Mouse (Mus musculus): Measurements from ENCODE around the gene Pgam2. TPM values are rescaled to one million over a fixed set of nuclear protein-coding genes. Genes with fewer than 3 reads are reported as not detected.
"Not testable (repeated sequence)": the region's sequence is repeated elsewhere in the genome, so short reads cannot be mapped to it uniquely, and the experiment has no call there.

The Pgam2 gene
- polyA plus RNA-seq, 1 experiment, result 1.1 TPM

DNA sequence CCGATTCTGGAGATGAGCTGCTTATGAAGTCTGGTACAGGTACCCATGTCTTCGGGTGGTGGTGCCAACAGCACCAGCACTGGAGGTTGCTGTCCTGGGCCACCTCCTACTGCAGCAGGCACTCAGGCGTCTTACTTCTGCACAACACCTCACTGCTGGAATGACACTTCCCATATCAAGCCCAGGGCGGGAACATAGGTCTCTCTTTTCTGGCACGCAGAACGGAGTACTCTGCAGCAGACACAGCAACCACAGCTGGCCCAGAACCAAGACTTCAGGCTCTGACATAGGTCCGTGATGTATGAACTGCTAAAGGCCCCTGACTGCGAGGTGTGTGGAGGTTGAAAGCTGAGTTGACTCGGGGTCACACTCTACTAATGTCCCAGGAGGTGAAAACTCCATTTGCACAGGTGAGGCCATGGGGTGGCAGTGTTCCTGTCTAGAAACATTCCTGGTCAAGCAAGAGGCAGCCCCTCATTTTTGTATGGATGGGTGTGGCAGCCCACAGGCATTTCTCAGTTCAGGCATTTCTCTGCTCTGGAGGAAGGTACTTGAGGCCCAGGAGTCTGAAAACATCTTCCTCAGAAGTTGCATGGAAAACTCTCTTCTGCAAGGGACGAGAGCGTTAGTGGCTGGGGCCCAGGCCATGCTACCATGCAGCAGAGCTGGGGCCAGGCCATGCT lies 25.1 kb upstream of the Pgam2 start:
- TF ChIP-seq CTCF (IDR thresholded peaks at IDR 0.05; ENCODE audit: borderline replicate concordance, insufficient read depth, low read depth, low read length), result no peak
- TF ChIP-seq POLR2A (IDR thresholded peaks at IDR 0.05; ENCODE audit: borderline replicate concordance, insufficient read depth, low read length), result no peak
- Histone ChIP-seq H3K27me3 (ENCODE audit: control insufficient read depth, insufficient read depth, low read length) (no peaks in the 10 kb centered on the region), H3K4me1 (ENCODE audit: control insufficient read depth, insufficient read depth, low read length) (no peaks in the 10 kb centered on the region; the same call in 1 of the 2 replicates), H3K4me3 (replicated peaks; ENCODE audit: insufficient read depth, low read depth, low read length) (no peak overlapping the region), H3K27ac (ENCODE audit: insufficient read depth, low read length) (no peak overlapping the region)
- WGBS, result 88% methylated on average over 11 of the region's 11 CpGs
- no peak for DNase-seq

DNA sequence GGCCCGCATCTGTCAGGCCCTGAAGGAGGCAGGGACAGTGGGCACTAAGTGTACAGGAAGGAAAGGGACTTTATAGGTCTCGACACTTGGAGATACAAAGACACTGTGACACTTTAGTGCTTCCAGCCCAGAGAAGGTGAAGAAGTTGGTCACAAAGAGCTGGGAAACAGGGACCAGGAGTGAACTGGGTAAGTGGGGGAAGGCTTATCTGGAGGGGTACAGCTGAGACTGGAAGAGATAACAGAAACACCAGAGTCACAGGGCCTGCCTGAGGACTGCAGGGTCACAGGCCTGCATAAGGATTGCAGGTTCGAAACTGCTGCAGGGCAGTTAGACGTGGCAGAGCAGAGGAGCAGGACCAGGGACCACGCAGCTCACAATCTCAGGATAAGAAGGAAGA lies 24.4 kb upstream of the Pgam2 start:
- Histone ChIP-seq H3K27me3 (ENCODE audit: control insufficient read depth, insufficient read depth, low read length) (no peaks in the 10 kb centered on the region), H3K4me1 (ENCODE audit: control insufficient read depth, insufficient read depth, low read length) (no peaks in the 10 kb centered on the region; the same call in 1 of the 2 replicates), H3K27ac (ENCODE audit: insufficient read depth, low read length) (no peak overlapping the region), H3K4me3 (replicated peaks; ENCODE audit: insufficient read depth, low read depth, low read length) (no peak overlapping the region)
- 82% methylated on average over 5 of the region's 5 CpGs for WGBS
- no peak for TF ChIP-seq CTCF (IDR thresholded peaks at IDR 0.05; ENCODE audit: borderline replicate concordance, insufficient read depth, low read depth, low read length)
- no peak for TF ChIP-seq POLR2A (IDR thresholded peaks at IDR 0.05; ENCODE audit: borderline replicate concordance, insufficient read depth, low read length)
- DNase-seq, result no peak

DNA sequence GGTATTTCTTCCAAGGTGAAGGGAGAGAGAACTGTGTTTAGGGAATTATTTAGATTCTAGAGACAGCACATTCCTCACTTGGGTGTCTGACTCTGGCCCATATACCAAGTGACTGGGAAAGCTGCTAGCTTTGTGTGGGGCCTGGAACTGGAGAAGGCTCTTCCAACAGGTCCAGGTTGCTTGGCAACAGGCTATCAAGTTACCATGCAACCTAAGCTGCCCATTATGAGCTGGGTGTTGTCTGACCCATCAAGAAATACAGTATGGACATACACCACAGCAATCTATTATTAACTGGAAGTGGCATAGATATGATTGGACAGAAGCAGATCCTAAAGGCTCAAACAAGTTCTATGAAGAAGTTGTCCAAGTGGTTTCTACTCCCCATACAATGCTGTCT lies 21.9 kb upstream of the Pgam2 start:
- DNase-seq, result no peak
- TF ChIP-seq POLR2A (IDR thresholded peaks at IDR 0.05; ENCODE audit: borderline replicate concordance, insufficient read depth, low read length) (no peak), CTCF (IDR thresholded peaks at IDR 0.05; ENCODE audit: borderline replicate concordance, insufficient read depth, low read depth, low read length) (no peak)
- H3K4me1 ChIP-seq (ENCODE audit: control insufficient read depth, insufficient read depth, low read length), result no peaks in the 10 kb centered on the region; the same call in 1 of the 2 replicates
- no peaks in the 10 kb centered on the region for H3K27me3 ChIP-seq (ENCODE audit: control insufficient read depth, insufficient read depth, low read length)
- no peak overlapping the region for H3K4me3 ChIP-seq (replicated peaks; ENCODE audit: insufficient read depth, low read depth, low read length)
- H3K27ac ChIP-seq (ENCODE audit: insufficient read depth, low read length), result no peak overlapping the region

DNA sequence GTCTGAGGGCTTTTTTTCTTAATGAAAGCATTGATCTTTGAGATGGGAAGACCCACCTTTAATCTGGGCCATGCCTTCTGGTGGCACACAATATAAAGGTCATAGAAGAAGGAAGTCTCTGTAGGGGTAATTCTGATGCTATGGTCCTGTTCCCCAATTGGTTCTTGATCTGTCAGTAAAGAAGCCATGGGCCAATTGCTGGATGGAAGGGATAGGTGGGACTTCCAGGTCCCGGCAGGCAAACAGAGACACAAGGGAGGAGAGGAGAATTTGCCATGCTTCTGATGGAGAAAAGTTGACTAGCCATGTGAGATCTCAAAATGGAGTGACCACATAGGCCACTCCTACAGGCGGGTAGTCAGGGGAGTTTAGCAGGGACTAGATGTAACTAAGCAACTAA lies 15.7 kb upstream of the Pgam2 start:
- no peaks in the 10 kb centered on the region for H3K4me1 ChIP-seq (ENCODE audit: control insufficient read depth, insufficient read depth, low read length)
- H3K4me3 ChIP-seq (replicated peaks; ENCODE audit: insufficient read depth, low read depth, low read length), result no peak overlapping the region
- H3K27ac ChIP-seq (ENCODE audit: insufficient read depth, low read length), result no peak overlapping the region
- 68% methylated on average over 2 of the region's 2 CpGs for WGBS
- TF ChIP-seq POLR2A (IDR thresholded peaks at IDR 0.05; ENCODE audit: borderline replicate concordance, insufficient read depth, low read length), result no peak
- no peak for TF ChIP-seq CTCF (IDR thresholded peaks at IDR 0.05; ENCODE audit: borderline replicate concordance, insufficient read depth, low read depth, low read length)
- no peak for DNase-seq
- H3K27me3 ChIP-seq (ENCODE audit: control insufficient read depth, insufficient read depth, low read length), result no peaks in the 10 kb centered on the region

DNA sequence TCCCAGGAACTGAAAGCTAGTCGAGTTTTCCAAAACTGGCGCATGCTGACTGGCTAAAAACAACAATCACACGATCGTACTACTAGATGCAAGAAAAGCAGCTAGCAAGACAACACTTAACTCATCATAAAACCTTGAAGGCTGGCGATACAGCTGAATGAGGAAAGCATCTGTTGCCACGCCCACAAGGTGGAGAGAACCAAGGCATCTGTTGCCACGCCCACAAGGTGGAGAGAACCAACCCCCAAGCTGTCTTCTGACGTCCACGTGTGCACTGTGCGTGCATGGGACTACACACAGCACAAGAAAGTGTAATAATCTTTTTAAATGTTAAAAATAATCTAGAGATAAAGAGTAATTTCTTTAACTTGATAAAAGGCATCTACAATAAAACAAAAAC lies 9.8 kb upstream of the Pgam2 start:
- Histone ChIP-seq H3K27me3 (ENCODE audit: control insufficient read depth, insufficient read depth, low read length) (no peaks in the 10 kb centered on the region; the same call in 1 of the 2 replicates), H3K4me3 (replicated peaks; ENCODE audit: insufficient read depth, low read depth, low read length) (no peak overlapping the region), H3K4me1 (ENCODE audit: control insufficient read depth, insufficient read depth, low read length) (no peaks in the 10 kb centered on the region), H3K27ac (ENCODE audit: insufficient read depth, low read length) (no peak overlapping the region)
- no peak for DNase-seq
- TF ChIP-seq CTCF (IDR thresholded peaks at IDR 0.05; ENCODE audit: borderline replicate concordance, insufficient read depth, low read depth, low read length) (no peak), POLR2A (IDR thresholded peaks at IDR 0.05; ENCODE audit: borderline replicate concordance, insufficient read depth, low read length) (no peak)
- 73% methylated on average over 10 of the region's 10 CpGs for WGBS

DNA sequence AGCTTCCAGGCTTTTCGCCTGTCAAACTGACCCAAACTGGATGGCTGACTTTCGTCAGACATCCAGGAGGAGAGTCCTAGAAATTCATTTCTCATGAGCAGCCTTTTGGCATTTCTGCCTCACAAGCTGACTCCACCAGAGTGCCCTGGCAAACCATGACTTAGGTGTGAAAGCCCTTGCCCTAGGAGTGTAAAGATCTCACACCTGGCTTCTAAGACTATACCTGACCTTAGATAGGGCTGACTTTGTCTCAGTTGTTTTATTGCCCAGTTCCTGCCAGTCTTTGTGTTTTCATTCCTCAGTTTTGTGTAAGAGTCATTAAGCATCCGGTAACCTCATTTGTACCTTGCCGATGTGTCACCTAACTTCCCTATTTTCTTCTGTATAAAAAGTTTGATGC lies 6.0 kb upstream of the Pgam2 start:
- H3K27me3 ChIP-seq (ENCODE audit: control insufficient read depth, insufficient read depth, low read length); H3K4me1 ChIP-seq (ENCODE audit: control insufficient read depth, insufficient read depth, low read length); H3K27ac ChIP-seq (ENCODE audit: insufficient read depth, low read length); DNase-seq; H3K4me3 ChIP-seq (replicated peaks; ENCODE audit: insufficient read depth, low read depth, low read length): not testable (repeated sequence)
- 85% methylated on average over 4 of the region's 4 CpGs for WGBS

DNA sequence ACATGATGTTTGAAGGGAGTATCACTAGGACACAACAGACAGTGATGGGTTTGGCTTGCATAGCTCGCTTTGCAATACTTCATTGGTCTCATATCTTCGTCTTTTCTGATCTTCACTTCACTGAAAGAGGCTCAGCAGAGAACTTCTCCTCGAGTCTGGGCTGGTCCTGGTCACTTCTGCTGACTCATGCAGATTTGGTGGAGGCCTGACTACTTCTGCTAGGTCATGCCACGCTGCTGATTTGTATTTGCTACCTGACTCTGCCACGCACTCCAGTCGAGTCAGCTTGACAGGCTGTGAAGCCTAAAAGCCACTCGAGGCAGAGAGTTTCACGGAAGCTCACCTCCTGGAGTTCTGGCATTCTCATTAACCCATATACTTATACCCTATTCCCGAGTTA lies 4.4 kb upstream of the Pgam2 start:
- no peak overlapping the region for H3K27ac ChIP-seq (ENCODE audit: insufficient read depth, low read length)
- no peak overlapping the region for H3K4me3 ChIP-seq (replicated peaks; ENCODE audit: insufficient read depth, low read depth, low read length)
- H3K4me1 ChIP-seq (ENCODE audit: control insufficient read depth, insufficient read depth, low read length), result peaks cover 5% of the 10 kb centered on the region; the same call in 1 of the 2 replicates
- WGBS, result 77% methylated on average over 9 of the region's 9 CpGs
- H3K27me3 ChIP-seq (ENCODE audit: control insufficient read depth, insufficient read depth, low read length), result no peaks in the 10 kb centered on the region
- no peak for DNase-seq
- TF ChIP-seq POLR2A (IDR thresholded peaks at IDR 0.05; ENCODE audit: borderline replicate concordance, insufficient read depth, low read length) (no peak), CTCF (IDR thresholded peaks at IDR 0.05; ENCODE audit: borderline replicate concordance, insufficient read depth, low read depth, low read length) (no peak)

DNA sequence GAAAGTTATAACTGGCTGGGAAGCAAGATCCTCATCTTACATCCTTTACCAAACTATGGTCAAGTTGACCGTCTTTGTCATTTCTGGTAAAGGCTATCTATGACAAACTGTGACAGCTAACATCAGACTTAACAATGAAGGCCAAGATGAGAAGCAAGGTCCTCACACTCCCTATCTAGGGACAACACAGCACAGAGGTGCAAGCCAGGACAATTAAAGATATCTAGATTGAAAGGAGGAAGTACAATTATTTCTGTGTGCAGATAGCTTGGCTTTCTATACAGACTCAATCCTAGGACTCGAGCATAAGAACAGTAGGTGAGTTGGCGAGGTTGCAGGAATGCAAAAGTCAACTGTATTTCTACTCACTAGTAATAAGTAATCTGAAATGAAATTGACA lies 2.2 kb upstream of the Pgam2 start:
- Histone ChIP-seq H3K27me3 (ENCODE audit: control insufficient read depth, insufficient read depth, low read length) (no peaks in the 10 kb centered on the region), H3K27ac (ENCODE audit: insufficient read depth, low read length) (no peak overlapping the region), H3K4me3 (replicated peaks; ENCODE audit: insufficient read depth, low read depth, low read length) (no peak overlapping the region), H3K4me1 (ENCODE audit: control insufficient read depth, insufficient read depth, low read length) (peaks cover 5% of the 10 kb centered on the region; the same call in 1 of the 2 replicates)
- DNase-seq, result no peak
- WGBS, result 81% methylated on average over 3 of the region's 3 CpGs
- no peak for TF ChIP-seq POLR2A (IDR thresholded peaks at IDR 0.05; ENCODE audit: borderline replicate concordance, insufficient read depth, low read length)
- TF ChIP-seq CTCF (IDR thresholded peaks at IDR 0.05; ENCODE audit: borderline replicate concordance, insufficient read depth, low read depth, low read length), result no peak

All from cerebellum, adult 2 months (tissue).